Mouse (Mus musculus) thymus, postnatal 25 days (tissue): ENCODE data around the gene G2e3.

Experiments used
- DNase-seq: peaks from one replicate; pipeline ENCODE4 v3.0.0; 2022

G2e3 gene

DNA sequence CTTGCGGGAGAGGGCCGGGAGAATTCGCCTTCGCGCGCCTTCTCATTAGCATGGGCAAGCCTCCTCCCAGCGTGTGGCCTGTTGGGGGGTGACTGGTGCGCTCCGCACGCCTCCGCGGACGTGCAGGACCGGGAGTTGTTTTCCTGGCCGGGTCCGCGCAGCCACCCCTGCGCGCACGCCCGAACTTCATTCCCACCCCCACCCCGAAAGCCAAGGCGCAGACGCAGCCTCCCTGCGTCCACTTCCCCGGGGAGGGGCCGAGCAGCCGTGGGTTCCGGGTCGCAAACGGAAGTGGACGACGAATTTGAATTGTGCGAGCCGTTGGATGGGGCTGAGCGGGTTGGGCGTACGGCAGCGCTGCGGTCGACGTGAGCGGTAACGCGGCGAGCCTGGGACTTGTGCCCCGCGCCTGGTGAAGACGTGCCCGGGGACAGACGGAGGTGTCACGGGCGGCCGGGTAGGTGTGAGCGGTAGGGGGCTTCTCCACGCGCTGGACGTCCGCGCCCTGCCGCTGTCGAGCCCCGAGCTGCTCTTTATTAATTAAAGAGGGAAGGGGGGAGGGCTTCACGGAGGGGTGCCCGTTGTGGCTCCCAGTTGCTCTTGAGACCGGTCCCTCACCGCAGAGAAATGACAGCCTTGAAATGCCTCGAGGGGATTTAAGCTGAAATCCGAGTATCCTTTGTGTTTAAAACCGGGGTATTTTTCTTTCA is at the start of gene G2e3:
G2e3 (plus strand) TSS at position 74 of the 710 bp plus-strand sequence.
- DNase-seq = peak; percentile 84

DNA sequence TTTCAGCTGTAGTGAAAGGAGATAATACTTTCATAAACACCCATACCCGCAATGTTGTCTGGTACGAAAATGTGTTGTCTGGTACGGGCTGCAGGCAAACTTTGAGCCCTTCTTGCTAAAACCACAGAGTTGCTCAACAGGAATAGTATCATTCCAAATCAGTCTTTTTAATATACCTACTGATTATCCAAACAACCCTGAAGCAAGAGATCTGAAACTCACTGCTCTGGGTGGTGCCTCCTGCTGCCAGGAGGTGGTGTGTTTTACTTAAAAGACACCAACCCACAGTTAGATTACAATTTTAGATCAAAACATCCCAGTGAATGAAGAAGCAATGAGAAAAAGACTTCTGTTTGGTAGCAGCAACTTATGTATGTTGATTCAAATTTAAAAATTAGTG is 24.3 kb upstream of the G2e3 start:
- DNase-seq = no peak

DNA sequence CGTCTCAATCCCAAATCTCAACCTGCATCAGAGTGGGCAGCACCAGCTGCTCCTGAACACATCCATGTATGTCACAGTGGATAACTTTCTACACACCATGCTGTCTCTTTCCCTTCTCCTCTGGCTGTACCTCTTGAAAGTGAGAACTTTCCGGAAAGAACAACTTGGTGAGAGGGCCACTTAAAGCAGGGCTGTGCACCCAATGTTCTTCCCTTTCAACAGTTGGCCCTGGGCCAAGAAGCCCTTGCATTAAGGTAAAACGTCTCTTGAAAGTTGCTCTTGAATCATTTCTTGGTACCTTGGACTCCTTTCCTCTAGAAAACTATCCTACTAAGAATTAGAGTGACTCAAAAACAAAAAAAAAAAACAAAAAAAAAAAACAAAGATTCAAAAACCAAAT is 21.0 kb upstream of the G2e3 start:
- no peak for DNase-seq

DNA sequence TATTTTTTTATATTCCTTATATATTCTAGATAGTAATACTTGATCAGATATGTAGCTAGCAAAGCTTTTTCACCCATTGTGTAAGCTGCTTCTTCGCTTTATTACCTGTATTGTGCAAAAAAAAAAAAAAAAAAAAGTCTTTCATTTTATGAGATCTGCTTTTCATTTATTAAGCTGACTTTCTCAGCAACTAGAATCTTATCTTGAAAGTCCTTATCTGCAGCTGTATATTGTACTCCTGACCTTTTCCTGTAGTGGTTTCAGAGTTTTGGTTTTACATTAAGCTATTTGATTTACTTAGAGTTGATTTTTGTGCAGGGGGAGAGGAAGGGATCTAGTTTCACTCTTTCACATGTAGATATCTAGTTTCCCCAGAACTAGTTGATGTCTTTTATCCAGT is 10.8 kb upstream of the G2e3 start:
- DNase-seq = no peak

DNA sequence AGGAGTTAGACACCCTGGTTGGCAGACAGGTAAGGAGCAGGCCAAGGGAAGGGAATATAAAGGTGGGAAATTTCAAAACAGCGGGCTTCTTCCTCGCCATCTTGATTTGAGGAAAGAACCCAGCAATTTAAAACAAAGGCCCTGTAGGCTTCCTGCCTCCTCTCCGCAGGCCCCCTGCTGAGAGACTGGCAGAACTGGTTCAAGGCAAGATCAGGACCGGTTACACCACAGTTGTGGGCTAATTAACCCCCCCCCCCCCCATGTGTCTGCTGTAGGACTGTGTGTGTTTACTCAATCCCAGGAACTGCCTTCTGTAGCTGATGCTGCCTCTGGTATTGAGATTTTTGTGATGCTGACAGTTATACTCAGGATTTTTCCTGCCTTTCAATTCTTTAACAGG is 1.7 kb upstream of the G2e3 start:
- DNase-seq = no peak

DNA sequence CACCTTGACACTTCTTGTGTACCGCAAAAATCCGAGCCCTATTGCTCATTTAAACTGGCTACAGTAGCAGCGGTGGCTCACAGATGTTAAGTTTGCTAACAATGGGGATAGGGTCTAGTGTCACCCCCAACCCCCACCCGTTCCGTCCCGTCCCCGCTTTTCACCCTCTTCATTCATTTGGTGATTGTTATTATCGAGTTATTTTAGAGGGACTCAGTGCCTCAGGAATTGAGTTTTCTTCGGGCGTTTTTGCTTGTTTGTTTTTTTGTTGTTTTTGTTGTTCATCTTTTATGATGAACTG is 787 bp downstream of the G2e3 start:
- DNase-seq = no peak

DNA sequence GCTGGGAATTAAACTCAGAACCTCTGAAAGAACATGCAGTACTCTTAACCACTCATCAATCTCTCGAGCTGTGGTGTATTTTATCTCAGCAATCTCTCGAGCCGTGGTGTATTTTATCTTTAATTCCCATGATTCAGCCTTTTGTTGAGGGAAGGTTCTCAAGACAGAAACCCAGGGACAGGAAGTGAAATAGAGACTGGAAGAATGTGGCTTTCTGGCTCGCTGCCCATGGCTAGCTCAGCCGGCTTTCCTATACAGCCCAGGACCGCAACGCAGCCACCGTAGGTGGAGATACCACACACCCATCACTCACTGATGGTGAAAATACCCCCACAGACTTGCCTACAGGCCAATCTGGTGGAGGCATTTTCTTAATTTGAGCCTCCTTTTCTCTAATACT is 7.4 kb downstream of the G2e3 start:
- DNase-seq = no peak

DNA sequence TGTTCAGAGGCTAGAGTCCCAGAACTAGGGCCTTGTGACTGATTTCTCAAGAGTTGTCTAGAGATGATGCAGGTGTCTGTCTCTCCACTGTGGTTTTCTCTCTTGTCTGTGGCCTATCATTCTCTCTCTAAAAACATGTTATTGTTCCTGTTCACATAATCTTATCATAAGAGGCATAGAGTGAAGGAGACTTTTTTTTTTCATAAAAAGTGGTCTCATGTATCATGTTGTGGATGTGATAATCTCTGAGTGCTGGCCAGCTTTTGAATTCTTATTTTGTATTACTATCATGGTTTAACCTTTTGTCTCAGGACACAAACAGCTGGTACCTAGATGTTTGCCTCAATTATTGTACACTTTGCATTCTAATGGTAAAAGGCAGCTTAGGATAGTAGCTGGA is 13.4 kb downstream of the G2e3 start:
- no peak for DNase-seq

DNA sequence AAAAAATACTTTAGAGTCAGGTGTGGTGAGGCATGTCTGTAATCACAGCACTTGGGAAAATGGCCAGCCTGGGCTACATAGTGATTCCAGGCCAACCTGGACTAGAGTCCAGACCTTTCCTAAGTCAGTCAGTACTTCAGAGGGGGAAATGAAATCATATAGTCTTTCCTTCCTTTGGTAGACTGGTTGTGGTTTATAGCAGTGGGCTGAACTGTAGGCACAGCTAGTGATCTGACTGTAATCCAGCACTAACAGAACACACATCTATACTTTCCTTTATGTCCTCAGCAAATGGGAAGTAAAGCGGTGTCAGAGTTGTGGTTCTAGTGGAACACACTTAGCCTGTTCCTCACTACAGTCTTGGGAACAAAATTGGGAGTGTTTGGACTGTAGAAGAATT is 15.0 kb downstream of the G2e3 start:
- DNase-seq = no peak

DNA sequence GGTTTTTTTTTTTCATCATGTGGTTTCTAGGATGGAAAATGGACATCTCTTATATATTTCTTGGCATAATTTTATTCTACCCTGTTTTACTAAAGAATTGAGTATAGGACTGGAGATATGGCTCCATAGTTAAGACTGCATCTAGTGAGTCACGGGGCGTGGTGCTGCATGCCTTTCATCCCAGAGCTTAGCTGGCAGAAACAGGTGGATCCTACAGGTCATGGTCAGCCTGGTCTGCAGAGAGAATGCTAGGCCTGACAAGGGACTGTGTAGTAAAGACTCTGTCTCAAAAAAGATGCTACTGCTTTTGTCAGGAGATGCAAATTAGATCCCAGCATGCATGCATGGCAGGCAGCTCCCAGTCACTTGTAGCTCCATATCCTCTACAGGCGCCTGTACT is 20.6 kb downstream of the G2e3 start:
- DNase-seq = no peak

DNA sequence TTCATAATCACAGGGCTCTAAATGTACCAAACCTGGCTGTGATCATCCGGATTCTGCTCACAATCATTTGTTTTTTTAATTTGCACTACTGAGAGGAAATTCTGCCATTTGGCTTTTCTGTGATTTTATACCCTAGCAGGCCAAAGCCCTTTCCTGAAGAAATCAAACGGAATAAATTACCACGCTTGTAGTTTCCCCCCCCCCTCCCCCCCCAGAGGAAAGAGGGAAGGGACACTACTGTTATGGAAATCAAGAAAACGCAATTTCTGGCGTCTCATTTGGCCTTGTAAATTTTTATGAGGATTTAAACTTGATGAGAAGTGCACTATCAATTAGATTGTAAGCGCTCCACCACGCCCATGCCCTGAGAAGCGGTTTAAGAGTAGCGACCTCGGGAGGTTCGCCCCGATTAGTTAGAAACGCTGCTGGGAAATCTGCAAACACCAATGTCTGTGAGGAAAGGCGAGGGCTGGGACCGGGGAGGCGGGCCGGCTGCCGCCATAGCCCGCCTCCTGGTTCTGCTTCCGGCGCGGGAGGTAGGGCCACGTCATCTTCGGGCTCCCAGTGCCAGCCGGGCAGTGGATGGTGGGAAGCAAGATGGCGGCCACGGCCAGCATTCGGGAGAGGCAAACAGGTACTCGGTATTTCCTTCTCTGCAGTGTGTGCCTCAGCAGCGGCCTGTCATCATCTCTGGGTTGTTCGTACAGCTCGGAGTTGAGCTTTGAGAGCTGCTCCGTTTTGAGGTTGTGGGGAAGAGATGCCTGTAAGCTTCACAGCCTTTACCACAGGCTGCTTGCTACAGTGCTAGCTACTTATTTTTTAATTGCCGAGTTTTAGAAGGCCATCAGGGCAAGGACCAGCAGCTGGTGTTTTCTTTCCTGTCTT is 29.4 kb downstream of the G2e3 start, which contains the start of gene Scfd1:
Scfd1 (plus strand) TSS at position 508 of the 885 bp plus-strand sequence.
- peak; percentile 90 for DNase-seq

DNA sequence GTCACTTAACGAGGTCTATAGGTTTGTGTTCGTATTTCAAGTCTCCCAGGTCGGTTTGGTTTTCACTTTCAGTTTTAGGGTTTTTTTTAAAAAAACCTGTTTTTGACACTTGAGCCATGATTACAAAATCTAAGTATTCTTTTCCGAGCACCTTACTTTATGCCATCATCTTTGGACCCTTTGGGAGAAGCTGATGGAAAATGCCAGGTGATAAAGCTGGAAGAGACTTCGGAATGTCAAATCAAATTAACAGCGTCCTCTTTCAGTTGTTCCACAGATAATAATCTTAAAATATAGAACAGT is 30.0 kb downstream of the G2e3 start:
- no peak for DNase-seq

DNA sequence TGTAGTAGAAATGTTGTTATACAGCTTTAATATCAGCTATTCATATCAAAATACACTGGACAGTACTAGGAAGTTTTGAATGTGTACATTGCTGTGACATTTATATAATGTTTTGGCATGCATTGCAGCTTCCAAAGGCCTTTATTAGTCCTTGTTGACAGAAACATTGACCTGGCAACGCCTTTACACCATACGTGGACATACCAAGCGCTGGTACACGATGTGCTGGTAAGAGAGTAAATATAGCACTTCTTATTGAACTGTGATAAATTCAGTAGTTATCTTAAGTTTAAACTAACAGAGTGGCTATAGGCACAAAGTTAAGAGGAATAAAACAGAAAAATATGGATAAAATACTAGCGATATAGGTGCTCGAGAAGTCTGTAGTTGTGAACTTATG is 52.0 kb downstream of the G2e3 start:
- no peak for DNase-seq

DNA sequence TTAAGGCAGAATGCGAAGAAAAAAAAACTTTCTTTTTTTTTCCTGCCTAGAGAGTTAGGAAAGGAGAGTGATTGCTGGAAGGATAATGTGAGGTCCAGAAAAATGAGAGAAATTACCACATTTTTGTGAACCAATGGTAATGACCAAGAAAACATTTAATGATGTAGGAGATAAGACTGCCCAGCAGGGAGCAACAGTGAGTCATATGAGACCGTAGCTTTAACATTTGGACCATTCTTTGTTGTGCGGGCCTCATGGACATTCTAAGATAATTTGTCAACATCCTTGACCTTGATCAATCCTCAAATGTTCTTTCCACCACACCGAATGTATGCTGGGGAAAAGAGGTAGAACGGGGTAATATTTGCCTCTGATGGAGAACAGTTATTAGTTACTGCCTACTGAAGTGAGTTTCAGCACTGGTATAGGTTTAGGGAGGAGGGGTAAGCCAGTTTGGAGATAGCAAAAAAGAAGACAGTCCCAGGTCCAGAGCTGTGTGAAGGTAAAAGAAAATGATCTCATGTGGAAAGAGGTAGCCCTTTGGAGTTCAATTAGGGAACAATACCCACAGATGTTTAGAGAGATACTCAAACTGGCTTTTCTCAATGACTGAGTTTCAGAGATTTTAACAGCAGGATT is 54.3 kb downstream of the G2e3 start:
- DNase-seq = no peak

DNA sequence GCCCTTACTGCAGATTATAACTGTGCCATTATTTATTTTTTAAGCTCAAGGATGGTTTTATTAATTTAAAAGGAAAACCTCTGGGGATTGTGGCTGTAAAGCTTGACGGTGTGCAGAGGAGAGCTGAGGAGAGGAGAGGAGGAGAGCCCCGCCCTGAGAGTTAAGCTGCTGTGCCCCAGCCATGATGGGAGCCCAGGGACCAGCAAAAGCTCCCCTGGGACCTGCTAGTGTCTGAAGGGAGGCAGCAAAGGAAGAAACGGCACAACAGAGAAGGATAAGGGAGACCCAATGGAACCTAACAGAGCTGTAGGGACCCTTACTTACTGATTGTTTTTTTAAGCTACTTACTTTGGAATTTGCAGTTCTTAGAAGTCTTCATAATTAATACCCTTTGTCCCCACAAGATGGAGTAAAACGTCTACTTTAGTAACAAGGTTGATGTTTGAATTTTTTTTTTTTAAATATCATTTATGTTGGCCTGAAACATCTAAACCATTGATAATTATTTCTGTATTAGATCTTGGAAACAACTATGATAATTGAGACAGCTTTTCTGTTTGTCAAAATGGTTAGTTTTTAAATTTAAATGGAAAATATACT is 56.2 kb downstream of the G2e3 start:
- no peak for DNase-seq

DNA sequence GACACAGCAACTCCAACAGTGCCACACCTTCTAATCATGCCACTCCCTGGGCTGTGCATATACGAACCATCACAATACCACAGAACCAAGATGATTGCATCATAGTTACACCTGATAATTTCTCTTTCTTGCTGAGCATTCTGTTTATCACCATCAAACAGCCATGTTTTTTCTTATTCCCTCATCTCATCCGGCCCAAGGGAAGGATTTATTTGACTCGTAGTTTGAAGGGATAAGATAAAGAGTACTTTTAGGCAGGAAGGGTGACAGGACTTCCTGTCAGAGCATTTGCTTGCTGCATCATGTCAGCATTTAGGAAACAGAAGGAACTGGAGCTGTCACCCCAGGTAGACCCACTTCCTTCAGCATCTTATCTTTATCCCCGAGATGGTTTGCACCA is 63.5 kb downstream of the G2e3 start:
- no peak for DNase-seq
